Mouse (Mus musculus): ENCODE data around the gene Phtf2. TPM values are rescaled to one million over a fixed set of nuclear protein-coding genes. Genes with fewer than 3 reads are reported as not detected.
"Not testable (repeated sequence)": the region's sequence is repeated elsewhere in the genome, so short reads cannot be mapped to it uniquely, and the experiment has no call there.

The Phtf2 gene
- polyA plus RNA-seq, 1 experiment, result 11.5 TPM

GRCm38 (mm10) chr5:20710845-20711244 is 171.1 kb downstream of the Phtf2 start:
- DNase-seq (ENCODE audit: extremely low spot score in 1 of 2, low spot score in 1 of 2), result not testable (repeated sequence)

Other genes starting within 250 kb of the Phtf2 start
- 27.9 and 30.8 TPM in 2 replicates for gene Tmem60, start 67 bp upstream of the Phtf2 start, polyA plus RNA-seq (2012; rRNA removed)
- gene Rsbn1l, start 74.3 kb upstream of the Phtf2 start, polyA plus RNA-seq (2012; rRNA removed), result 12.0 and 12.5 TPM in 2 replicates
- 57.8 and 64.0 TPM in 2 replicates for gene Ptpn12, start 173.8 kb upstream of the Phtf2 start, polyA plus RNA-seq (2012; rRNA removed)

All from frontal cortex, adult 2 months (tissue).